Mouse (Mus musculus) ovary, postnatal 36 days (tissue): ENCODE data around the gene Gm2237.
A peak's percentile ranks its signal among the peaks of the same experiment; 100 is the strongest.
"Not testable (repeated sequence)": the region's sequence is repeated elsewhere in the genome, so short reads cannot be mapped to it uniquely, and the experiment has no call there.

Experiments
- DNase-seq: peaks from one replicate; pipeline ENCODE4 v3.0.0; 2022; ENCODE audit warnings: low spot score, mixed read lengths

Gene Gm2237

DNA sequence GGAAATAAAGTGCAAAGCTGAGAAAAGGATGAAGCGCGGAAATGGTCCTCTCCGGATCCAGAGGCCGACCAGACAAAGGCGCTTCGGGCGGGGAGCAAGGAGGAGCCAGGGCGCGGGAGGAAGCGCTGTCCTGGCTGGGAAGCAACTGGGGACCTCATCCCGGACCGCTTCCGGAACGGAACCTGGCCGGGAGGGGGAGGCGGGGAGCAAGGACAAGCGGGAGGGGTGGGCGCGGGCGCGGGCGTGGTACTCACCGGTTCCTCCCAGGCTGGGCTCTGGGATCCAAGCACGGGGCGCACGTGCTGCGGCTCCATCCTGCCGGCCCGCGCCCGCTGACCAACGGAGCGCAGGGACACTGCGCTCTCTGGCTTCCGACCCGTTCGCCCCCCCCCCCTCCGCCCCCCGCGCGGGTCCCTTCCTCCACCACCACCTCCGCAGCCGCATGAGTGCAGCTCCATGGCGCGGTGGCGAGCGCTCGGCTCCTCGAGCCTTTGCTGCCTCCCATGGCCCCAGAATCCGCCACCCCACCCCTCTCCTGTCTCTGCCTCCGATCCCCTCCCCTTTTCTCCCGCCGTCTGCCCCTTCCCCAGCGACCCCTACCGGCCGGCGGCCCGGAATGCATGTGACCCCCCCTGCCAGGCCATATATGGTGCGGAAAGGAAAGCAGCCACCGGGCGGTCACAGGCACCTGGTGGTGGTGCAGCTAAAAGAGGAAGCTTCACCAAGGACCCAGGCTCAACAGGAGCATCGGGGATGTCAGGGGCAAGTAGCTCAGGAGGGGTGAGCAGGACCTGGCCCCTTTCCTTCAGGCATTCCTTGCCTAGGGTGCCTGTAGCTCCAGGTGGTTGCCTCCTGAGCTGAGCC is at the start of gene Gm2237:
TSS of gene Gm2237 (minus strand) at position 332 of the 864 bp plus-strand sequence.
- peak; percentile 18 for DNase-seq

DNA sequence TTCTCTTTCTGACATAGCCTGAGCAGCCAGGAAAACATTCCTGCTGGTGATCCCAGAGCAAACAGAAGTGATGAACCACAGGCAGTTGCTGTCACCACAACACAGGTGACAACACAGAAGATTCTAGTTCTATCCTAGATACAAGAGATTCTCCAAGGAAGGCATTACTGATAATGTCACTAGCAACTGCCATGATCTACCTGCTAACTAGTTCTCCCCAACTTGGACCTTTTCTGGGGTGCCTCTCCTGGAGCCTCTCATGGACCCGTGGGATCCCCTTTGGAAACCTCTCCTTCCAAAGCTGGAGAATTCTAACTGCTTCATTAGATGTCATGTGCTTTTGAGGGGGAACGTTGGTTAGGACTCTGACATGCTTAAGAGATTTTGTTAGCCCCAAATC is 17.5 kb upstream of the Gm2237 start, which contains the start of gene Gm5458:
TSS of gene Gm5458 (minus strand) at position 101 of the 400 bp plus-strand sequence.
- DNase-seq: not testable (repeated sequence)

DNA sequence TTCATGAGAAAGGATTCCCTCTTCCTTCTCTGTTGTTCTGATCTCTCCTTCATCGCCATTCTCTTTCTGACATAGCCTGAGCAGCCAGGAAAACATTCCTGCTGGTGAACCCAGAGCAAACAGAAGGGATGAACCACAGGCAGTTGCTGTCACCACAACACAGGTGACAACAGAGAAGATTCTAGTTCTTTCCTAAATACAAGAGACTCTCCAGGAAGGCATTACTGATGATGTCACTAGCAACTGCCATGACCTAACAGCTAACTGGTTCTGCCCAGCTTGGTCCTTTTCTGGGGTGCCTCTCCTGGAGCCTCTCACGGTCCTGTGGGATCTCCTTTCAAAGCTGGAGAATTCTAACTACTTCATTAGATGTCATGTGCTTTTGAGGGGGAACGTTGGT is 35.1 kb downstream of the Gm2237 start, which contains the start of gene Gm2244:
TSS of gene Gm2244 (minus strand) at position 101 of the 400 bp plus-strand sequence.
- DNase-seq: not testable (repeated sequence)
